Mouse (Mus musculus) lung, postnatal 0 days (tissue): ENCODE measurements around the gene Eif2b1.

Experiments used
- CTCF ChIP-seq: IDR thresholded peaks from 2 replicates; pipeline ENCODE4 v1.5.1; 2016; ENCODE audit warnings: antibody characterized with exemption, mild to moderate bottlenecking
- EP300 ChIP-seq: IDR thresholded peaks from 2 replicates; pipeline ENCODE4 v1.6.1; 2016; ENCODE audit warnings: antibody characterized with exemption, mild to moderate bottlenecking, control low read depth

- TF ChIP-seq CTCF (peak; percentile 51), EP300 (no peak)
Observed at GRCm38 (mm10) chr5:124523032-124523431, 55.9 kb downstream of the Eif2b1 start.
